Mouse (Mus musculus): ENCODE data around the gene Il5.

DNA sequence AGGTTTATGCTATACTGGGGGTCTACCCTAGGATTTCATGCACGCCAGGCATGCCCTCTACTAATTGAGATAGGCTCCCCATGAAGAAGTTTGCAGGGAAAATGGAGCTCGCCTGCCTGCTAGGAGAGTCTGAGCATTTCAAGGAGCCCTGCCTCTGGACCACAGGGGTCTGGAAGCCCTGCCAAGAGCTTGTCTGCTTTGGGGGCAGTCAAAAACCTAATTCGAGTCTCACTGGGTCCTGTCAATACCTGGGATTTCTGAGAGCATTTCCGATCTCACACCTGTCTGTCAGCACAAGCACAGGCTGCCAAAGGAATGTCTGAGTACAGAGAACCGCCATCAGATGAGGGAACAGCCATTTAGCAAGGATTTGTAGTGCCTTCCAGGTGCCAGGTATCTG is 44.0 kb downstream of the Il5 start:
- TF ChIP-seq CTCF (IDR thresholded peaks at IDR 0.05; ENCODE audit: extremely low read depth, insufficient read depth, low read length) = no peak
- TF ChIP-seq POLR2A (IDR thresholded peaks at IDR 0.05; ENCODE audit: extremely low read depth, insufficient read depth, low read length) = no peak

All from cortical plate, adult 2 months (tissue).